Mouse (Mus musculus): Measurements from ENCODE around the gene Med12l. TPM values are rescaled to one million over a fixed set of nuclear protein-coding genes. Genes with fewer than 3 reads are reported as not detected.
"Not testable (repeated sequence)": the region's sequence is repeated elsewhere in the genome, so short reads cannot be mapped to it uniquely, and the experiment has no call there.

Gene Med12l
- polyA plus RNA-seq, 1 experiment: 16.9 TPM

- Histone ChIP-seq H3K27ac (ENCODE audit: insufficient read depth, low read length) (no peak overlapping the region), H3K4me1 (ENCODE audit: control insufficient read depth, insufficient read depth, low read length) (peaks cover 6% of the 10 kb centered on the region), H3K27me3 (ENCODE audit: control insufficient read depth, insufficient read depth, low read length) (no peaks in the 10 kb centered on the region), H3K4me3 (replicated peaks; ENCODE audit: insufficient read depth, low read depth, low read length) (no peak overlapping the region)
- no peak for DNase-seq
- WGBS: 87% methylated on average over 7 of the region's 7 CpGs
- no peak for TF ChIP-seq CTCF (IDR thresholded peaks at IDR 0.05; ENCODE audit: borderline replicate concordance, insufficient read depth, low read depth, low read length)
- TF ChIP-seq POLR2A (IDR thresholded peaks at IDR 0.05; ENCODE audit: borderline replicate concordance, insufficient read depth, low read length): no peak
Observed at GRCm38 (mm10) chr3:59060131-59060530, 54.5 kb downstream of the Med12l start.

- H3K27ac ChIP-seq (ENCODE audit: insufficient read depth, low read length): no peak overlapping the region
- no peaks in the 10 kb centered on the region for H3K27me3 ChIP-seq (ENCODE audit: control insufficient read depth, insufficient read depth, low read length)
- no peak overlapping the region for H3K4me3 ChIP-seq (replicated peaks; ENCODE audit: insufficient read depth, low read depth, low read length)
- TF ChIP-seq POLR2A (IDR thresholded peaks at IDR 0.05; ENCODE audit: borderline replicate concordance, insufficient read depth, low read length): no peak
- no peak for TF ChIP-seq CTCF (IDR thresholded peaks at IDR 0.05; ENCODE audit: borderline replicate concordance, insufficient read depth, low read depth, low read length)
- 82% methylated on average over 5 of the region's 5 CpGs for WGBS
- H3K4me1 ChIP-seq (ENCODE audit: control insufficient read depth, insufficient read depth, low read length): peaks cover 6% of the 10 kb centered on the region
- no peak for DNase-seq
Observed at GRCm38 (mm10) chr3:59062141-59062540, 56.5 kb downstream of the Med12l start.

- Histone ChIP-seq H3K4me3 (replicated peaks; ENCODE audit: insufficient read depth, low read depth, low read length) (no peak overlapping the region), H3K27me3 (ENCODE audit: control insufficient read depth, insufficient read depth, low read length) (no peaks in the 10 kb centered on the region), H3K4me1 (ENCODE audit: control insufficient read depth, insufficient read depth, low read length) (peaks cover 6% of the 10 kb centered on the region), H3K27ac (ENCODE audit: insufficient read depth, low read length) (no peak overlapping the region)
- TF ChIP-seq POLR2A (IDR thresholded peaks at IDR 0.05; ENCODE audit: borderline replicate concordance, insufficient read depth, low read length) (no peak), CTCF (IDR thresholded peaks at IDR 0.05; ENCODE audit: borderline replicate concordance, insufficient read depth, low read depth, low read length) (no peak)
- DNase-seq: no peak
- 97% methylated on average over 4 of the region's 4 CpGs for WGBS
Observed at GRCm38 (mm10) chr3:59063431-59063830, 57.8 kb downstream of the Med12l start.

GRCm38 (mm10) chr3:59065937-59066336 lies 60.3 kb downstream of the Med12l start:
- TF ChIP-seq CTCF (IDR thresholded peaks at IDR 0.05; ENCODE audit: borderline replicate concordance, insufficient read depth, low read depth, low read length): no peak
- no peak for TF ChIP-seq POLR2A (IDR thresholded peaks at IDR 0.05; ENCODE audit: borderline replicate concordance, insufficient read depth, low read length)
- no peaks in the 10 kb centered on the region for H3K4me1 ChIP-seq (ENCODE audit: control insufficient read depth, insufficient read depth, low read length)
- H3K27ac ChIP-seq (ENCODE audit: insufficient read depth, low read length): no peak overlapping the region
- 77% methylated on average over 3 of the region's 3 CpGs for WGBS
- no peak overlapping the region for H3K4me3 ChIP-seq (replicated peaks; ENCODE audit: insufficient read depth, low read depth, low read length)
- no peaks in the 10 kb centered on the region for H3K27me3 ChIP-seq (ENCODE audit: control insufficient read depth, insufficient read depth, low read length)
- no peak for DNase-seq

GRCm38 (mm10) chr3:59066558-59067294 lies 61.1 kb downstream of the Med12l start:
- Histone ChIP-seq H3K27me3 (ENCODE audit: control insufficient read depth, insufficient read depth, low read length) (no peaks in the 10 kb centered on the region), H3K4me1 (ENCODE audit: control insufficient read depth, insufficient read depth, low read length) (no peaks in the 10 kb centered on the region), H3K27ac (ENCODE audit: insufficient read depth, low read length) (no peak overlapping the region), H3K4me3 (replicated peaks; ENCODE audit: insufficient read depth, low read depth, low read length) (no peak overlapping the region)
- TF ChIP-seq POLR2A (IDR thresholded peaks at IDR 0.05; ENCODE audit: borderline replicate concordance, insufficient read depth, low read length): no peak
- no peak for TF ChIP-seq CTCF (IDR thresholded peaks at IDR 0.05; ENCODE audit: borderline replicate concordance, insufficient read depth, low read depth, low read length)
- DNase-seq: no peak
- 64% methylated on average over 8 of the region's 8 CpGs for WGBS

- DNase-seq; H3K27ac ChIP-seq (ENCODE audit: insufficient read depth, low read length); H3K4me3 ChIP-seq (replicated peaks; ENCODE audit: insufficient read depth, low read depth, low read length); H3K27me3 ChIP-seq (ENCODE audit: control insufficient read depth, insufficient read depth, low read length); H3K4me1 ChIP-seq (ENCODE audit: control insufficient read depth, insufficient read depth, low read length): not testable (repeated sequence)
- 81% methylated on average over 1 of the region's 1 CpGs for WGBS
Observed at GRCm38 (mm10) chr3:59069071-59069470, 63.4 kb downstream of the Med12l start.

GRCm38 (mm10) chr3:59077278-59077677 lies 71.7 kb downstream of the Med12l start:
- peaks cover 8% of the 10 kb centered on the region for H3K4me1 ChIP-seq (ENCODE audit: control insufficient read depth, insufficient read depth, low read length)

GRCm38 (mm10) chr3:59078585-59078984 lies 73.0 kb downstream of the Med12l start:
- 83% methylated on average over 11 of the region's 11 CpGs for WGBS
- no peaks in the 10 kb centered on the region for H3K27me3 ChIP-seq (ENCODE audit: control insufficient read depth, insufficient read depth, low read length)
- no peak for DNase-seq
- H3K4me3 ChIP-seq (replicated peaks; ENCODE audit: insufficient read depth, low read depth, low read length): no peak overlapping the region
- TF ChIP-seq CTCF (IDR thresholded peaks at IDR 0.05; ENCODE audit: borderline replicate concordance, insufficient read depth, low read depth, low read length) (no peak), POLR2A (IDR thresholded peaks at IDR 0.05; ENCODE audit: borderline replicate concordance, insufficient read depth, low read length) (no peak)
- peaks cover 8% of the 10 kb centered on the region for H3K4me1 ChIP-seq (ENCODE audit: control insufficient read depth, insufficient read depth, low read length)
- no peak overlapping the region for H3K27ac ChIP-seq (ENCODE audit: insufficient read depth, low read length)

More at GRCm38 (mm10) chr3:59077278-59077677, 71.7 kb downstream of the Med12l start:
- WGBS: 47% methylated on average over 4 of the region's 4 CpGs
- no peak for DNase-seq
- H3K27me3 ChIP-seq (ENCODE audit: control insufficient read depth, insufficient read depth, low read length): no peaks in the 10 kb centered on the region
- TF ChIP-seq POLR2A (IDR thresholded peaks at IDR 0.05; ENCODE audit: borderline replicate concordance, insufficient read depth, low read length) (no peak), CTCF (IDR thresholded peaks at IDR 0.05; ENCODE audit: borderline replicate concordance, insufficient read depth, low read depth, low read length) (peak; percentile 48)
- H3K27ac ChIP-seq (ENCODE audit: insufficient read depth, low read length): no peak overlapping the region
- no peak overlapping the region for H3K4me3 ChIP-seq (replicated peaks; ENCODE audit: insufficient read depth, low read depth, low read length)

Measured in cerebellum, adult 2 months (tissue).